Mouse (Mus musculus): ENCODE measurements around the gene Mki67.

- TF ChIP-seq CTCF (IDR thresholded peaks at IDR 0.05; ENCODE audit: control insufficient read depth, insufficient read depth, insufficient replicate concordance, low read depth, low read length) = no peak
- no peak for TF ChIP-seq POLR2A (IDR thresholded peaks at IDR 0.05; ENCODE audit: control insufficient read depth, low read depth, low read length)
Measured at GRCm38 (mm10) chr7:135644452-135644851, 71.7 kb downstream of the Mki67 start.

All from testis, adult 2 months (tissue).